Mouse (Mus musculus) lung, embryonic 15.5 days (tissue): ENCODE results near the gene Siglec1. TPM values are rescaled to one million over a fixed set of nuclear protein-coding genes. Genes with fewer than 3 reads are reported as not detected.

Experiments
- ATAC-seq: fragments of 200-750 bp; cut with Nextera tagmentation; 2 replicates; pipeline ENCODE4 v1.8.0; 2017; ENCODE audit warnings: moderate number of reproducible peaks, borderline replicate concordance; ENCODE audit not compliant: low FRiP score, low TSS enrichment; ENCODE audit errors: extremely low read depth
- H3K27ac ChIP-seq: fragments of 300-500 bp; sonication (generic); 2 replicates; pipeline ENCODE4 v1.5.1; 2015; ENCODE audit warnings: moderate library complexity, mild to moderate bottlenecking, inconsistent platforms
- H3K27me3 ChIP-seq: fragments of 300-500 bp; sonication (generic); 2 replicates; pipeline ENCODE4 v1.6.1; 2015; ENCODE audit warnings: inconsistent platforms
- H3K36me3 ChIP-seq: fragments of 300-500 bp; sonication (generic); 2 replicates; pipeline ENCODE4 v1.6.1; 2015; ENCODE audit warnings: inconsistent platforms
- H3K4me1 ChIP-seq: fragments of 300-500 bp; sonication (generic); 2 replicates; pipeline ENCODE4 v1.6.1; 2015; ENCODE audit warnings: inconsistent platforms
- H3K4me2 ChIP-seq: fragments of 300-500 bp; sonication (generic); 2 replicates; pipeline ENCODE4 v1.6.1; 2015; ENCODE audit warnings: inconsistent platforms, mild to moderate bottlenecking, moderate library complexity
- H3K4me3 ChIP-seq: fragments of 300-500 bp; sonication (generic); 2 replicates; pipeline ENCODE4 v1.5.1; 2015; ENCODE audit warnings: mild to moderate bottlenecking, inconsistent platforms
- H3K9ac ChIP-seq: fragments of 300-500 bp; sonication (generic); 2 replicates; pipeline ENCODE4 v1.6.1; 2015; ENCODE audit warnings: inconsistent platforms
- H3K9me3 ChIP-seq: fragments of 300-500 bp; sonication (generic); 2 replicates; pipeline ENCODE4 v1.6.1; 2016; ENCODE audit warnings: inconsistent platforms
- WGBS: fragments of 180-500 bp; shearing (Covaris S2); methylation state at CpG from one replicate; pipeline ENCODE4 v1.1.7; 2015; 5-methylcytosine and 5-hydroxymethylcytosine counted together
- polyA plus RNA-seq: library from polyadenylated mRNA; unstranded; fragments of >200 nt; fragmentation: Nextera tagmentation; extraction: Ambion mirVana; gene quantifications from 2 replicates; pipeline ENCODE4 v1.2.1, GENCODE M21; 2015

Siglec1 gene
- polyA plus RNA-seq = 0.44 and 0.47 TPM in 2 replicates

DNA sequence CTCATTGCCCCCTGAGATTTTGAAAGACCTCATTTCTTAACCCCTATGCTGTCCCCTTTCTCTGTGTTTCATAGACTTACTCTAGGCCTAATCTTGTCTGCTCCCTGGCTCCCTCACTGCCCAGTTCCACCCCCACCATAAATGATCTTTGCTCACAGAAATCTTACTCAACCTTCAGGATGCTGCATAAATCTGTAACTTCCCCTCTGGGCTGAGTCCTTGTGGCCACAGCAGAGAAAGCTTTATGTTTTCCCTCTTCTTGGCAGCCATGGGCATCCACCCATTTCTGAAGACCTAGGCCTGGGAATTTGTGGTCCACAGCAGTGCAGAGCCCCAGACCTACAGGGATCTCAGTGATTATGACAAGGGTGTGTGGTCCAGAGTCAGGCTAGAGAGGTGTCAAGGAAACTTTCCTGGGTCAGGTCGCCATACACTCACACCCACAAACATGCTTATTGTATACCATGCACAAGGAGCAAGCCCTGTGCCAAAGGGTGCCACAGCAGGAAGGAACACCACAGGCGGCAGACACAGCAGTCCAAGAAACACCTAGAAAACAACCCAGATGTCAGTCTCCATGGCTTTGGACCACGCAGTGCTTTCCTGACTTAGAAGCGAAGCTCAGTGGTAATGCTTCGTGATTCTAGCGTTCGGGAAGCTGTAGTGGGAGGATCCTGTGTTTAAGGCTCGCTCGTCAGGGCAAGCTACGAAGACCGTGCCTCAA, at the start of gene Siglec1:
Gene Siglec1 (minus strand): TSS at position 99 of the 724 bp plus-strand sequence.
- Histone ChIP-seq H3K4me1 (peaks cover 8% of the 10 kb centered on the region), H3K9me3 (no peaks in the 10 kb centered on the region), H3K4me3 (no peak within 1 kb of the TSS), H3K36me3 (no peaks in the 10 kb centered on the region), H3K27me3 (no peaks in the 10 kb centered on the region), H3K9ac (no peak within 1 kb of the TSS), H3K4me2 (no peak within 1 kb of the TSS), H3K27ac (no peak within 1 kb of the TSS)
- no peak for ATAC-seq
- 78% methylated on average over 11 of the region's 11 CpGs for WGBS

GRCm38 (mm10) chr2:131135521-131136139, 49.1 kb upstream of the Siglec1 start:
- H3K4me1 ChIP-seq = peaks cover 21% of the 10 kb centered on the region
- H3K4me2 ChIP-seq = no peak overlapping the region

GRCm38 (mm10) chr2:131134826-131135400, 48.3 kb upstream of the Siglec1 start:
- WGBS = 76% methylated on average over 8 of the region's 8 CpGs
- peak overlapping the region; percentile 69 for H3K27ac ChIP-seq
- peaks cover 15% of the 10 kb centered on the region for H3K4me1 ChIP-seq
- H3K36me3 ChIP-seq = 0 out of 2 replicates have a peak, but pooled peaks cover 3% of the 10 kb centered on the region
- H3K9ac ChIP-seq = no peak overlapping the region
- no peak for ATAC-seq
- no peaks in the 10 kb centered on the region for H3K27me3 ChIP-seq
- no peak overlapping the region for H3K4me3 ChIP-seq
- no peak overlapping the region for H3K4me2 ChIP-seq
- H3K9me3 ChIP-seq = no peaks in the 10 kb centered on the region

More at GRCm38 (mm10) chr2:131135521-131136139, 49.1 kb upstream of the Siglec1 start:
- 43% methylated on average over 11 of the region's 11 CpGs for WGBS
- H3K9me3 ChIP-seq = no peaks in the 10 kb centered on the region
- no peak overlapping the region for H3K27ac ChIP-seq
- 0 out of 2 replicates have a peak, but pooled peaks cover 3% of the 10 kb centered on the region for H3K36me3 ChIP-seq
- H3K9ac ChIP-seq = no peak overlapping the region
- H3K27me3 ChIP-seq = no peaks in the 10 kb centered on the region
- peak; percentile 24; the same call in 1 of the 2 replicates for ATAC-seq
- no peak overlapping the region for H3K4me3 ChIP-seq

- peak; percentile 52 for ATAC-seq
- 61% methylated on average over 1 of the region's 1 CpGs for WGBS
- 0 out of 2 replicates have a peak, but pooled peaks cover 17% of the 10 kb centered on the region for H3K4me1 ChIP-seq
Measured at GRCm38 (mm10) chr2:131134381-131134780, 47.8 kb upstream of the Siglec1 start.

DNA sequence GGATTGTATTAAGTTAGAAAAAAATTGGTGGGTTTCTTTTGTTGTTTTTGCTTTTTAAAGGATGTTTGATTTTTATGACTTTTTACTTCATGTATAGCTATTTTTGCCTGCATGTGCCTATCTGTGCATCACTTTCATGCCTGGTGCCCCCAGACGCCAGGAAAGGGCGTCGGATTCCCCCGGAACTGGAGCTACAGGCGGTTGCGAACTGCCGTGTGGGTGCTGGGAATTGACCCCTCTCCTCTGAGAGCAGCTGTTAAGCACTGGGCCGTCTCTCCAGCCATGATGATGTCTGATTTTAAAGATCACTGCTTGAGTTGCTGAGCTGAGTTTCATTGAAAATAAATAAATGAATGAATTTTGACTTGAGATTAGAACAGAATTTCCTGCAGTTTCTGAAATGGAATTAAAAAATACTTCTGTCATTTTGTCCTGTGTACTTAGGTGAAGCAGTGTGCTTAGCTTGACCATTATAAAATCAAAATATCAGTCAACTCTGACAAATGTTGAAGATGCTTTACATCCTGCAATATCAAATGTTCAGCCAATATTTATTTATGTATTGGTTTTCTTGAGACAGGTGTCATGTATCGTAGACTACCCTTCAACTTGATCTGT, 46.5 kb upstream of the Siglec1 start, which contains the start of gene Gm11037:
Gene Gm11037 (plus strand): TSS at position 568 of the 618 bp plus-strand sequence.
- no peak for ATAC-seq
- H3K9me3 ChIP-seq = no peaks in the 10 kb centered on the region
- WGBS = 79% methylated on average over 9 of the region's 9 CpGs
- H3K27ac ChIP-seq = peak within 1 kb of the TSS; percentile 69
- no peak within 1 kb of the TSS for H3K4me2 ChIP-seq
- peaks cover 21% of the 10 kb centered on the region for H3K4me1 ChIP-seq
- H3K4me3 ChIP-seq = no peak within 1 kb of the TSS
- no peaks in the 10 kb centered on the region for H3K36me3 ChIP-seq
- no peak within 1 kb of the TSS for H3K9ac ChIP-seq
- H3K27me3 ChIP-seq = no peaks in the 10 kb centered on the region

More at GRCm38 (mm10) chr2:131134381-131134780, 47.8 kb upstream of the Siglec1 start:
- Histone ChIP-seq H3K9ac (no peak overlapping the region), H3K4me3 (no peak overlapping the region), H3K4me2 (no peak overlapping the region), H3K9me3 (no peaks in the 10 kb centered on the region), H3K27ac (peak overlapping the region; percentile 69), H3K27me3 (no peaks in the 10 kb centered on the region), H3K36me3 (0 out of 2 replicates have a peak, but pooled peaks cover under 1% of the 10 kb centered on the region)

DNA sequence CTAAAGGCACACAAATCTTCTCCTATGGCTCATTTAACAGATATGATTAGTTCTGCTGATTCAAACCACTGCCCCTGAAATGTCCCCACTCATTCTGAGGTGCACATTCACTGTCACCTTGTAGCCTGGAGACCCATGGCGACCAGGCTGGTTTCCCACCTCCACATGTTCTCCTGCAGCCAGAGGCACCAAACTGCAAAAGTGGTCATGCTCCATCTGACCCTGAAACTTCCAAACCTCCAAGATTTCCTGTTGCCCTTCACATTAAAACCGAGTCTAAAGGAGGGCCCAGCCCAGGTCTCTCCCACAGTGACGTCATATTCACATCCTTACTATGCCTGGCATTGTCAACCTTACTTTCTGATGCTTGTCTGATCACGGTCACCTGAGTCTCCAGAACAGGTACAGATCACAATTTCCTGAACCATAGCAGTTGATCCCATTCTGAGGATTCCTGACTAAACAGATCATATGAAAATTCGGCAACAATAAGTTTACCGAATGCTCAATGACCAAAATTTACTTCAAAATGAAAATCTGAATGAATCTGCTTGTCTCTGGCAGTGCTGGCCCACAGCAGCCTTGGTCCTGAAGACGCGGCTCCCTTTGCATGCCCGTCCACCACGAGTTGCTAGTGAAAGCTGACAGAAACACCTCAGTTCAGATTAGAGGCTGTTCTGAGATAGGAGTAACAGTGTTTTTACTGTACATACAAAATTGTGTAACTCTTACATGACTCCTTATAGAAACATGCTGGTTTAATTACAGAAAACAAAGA, 45.7 kb upstream of the Siglec1 start:
- Histone ChIP-seq H3K9ac (no peak overlapping the region), H3K9me3 (no peaks in the 10 kb centered on the region), H3K27ac (no peak overlapping the region), H3K27me3 (no peaks in the 10 kb centered on the region), H3K36me3 (no peaks in the 10 kb centered on the region), H3K4me3 (no peak overlapping the region), H3K4me1 (peaks cover 28% of the 10 kb centered on the region), H3K4me2 (no peak overlapping the region)
- 73% methylated on average over 10 of the region's 10 CpGs for WGBS
- ATAC-seq = no peak

- Histone ChIP-seq H3K36me3 (no peaks in the 10 kb centered on the region), H3K27ac (no peak overlapping the region), H3K4me2 (no peak overlapping the region), H3K4me1 (peaks cover 39% of the 10 kb centered on the region), H3K4me3 (no peak overlapping the region), H3K9me3 (no peaks in the 10 kb centered on the region), H3K9ac (no peak overlapping the region), H3K27me3 (no peaks in the 10 kb centered on the region)
- no peak for ATAC-seq
- WGBS = 88% methylated on average over 2 of the region's 2 CpGs
Measured at GRCm38 (mm10) chr2:131130849-131131248, 44.3 kb upstream of the Siglec1 start.

- H3K27ac ChIP-seq = no peak overlapping the region
- 68% methylated on average over 5 of the region's 5 CpGs for WGBS
- H3K9me3 ChIP-seq = no peaks in the 10 kb centered on the region
- no peak overlapping the region for H3K4me3 ChIP-seq
- H3K36me3 ChIP-seq = no peaks in the 10 kb centered on the region
- H3K4me1 ChIP-seq = peaks cover 36% of the 10 kb centered on the region
- H3K27me3 ChIP-seq = no peaks in the 10 kb centered on the region
- no peak for ATAC-seq
- no peak overlapping the region for H3K9ac ChIP-seq
- peak overlapping the region; percentile 75; the same call in 1 of the 2 replicates for H3K4me2 ChIP-seq
Measured at GRCm38 (mm10) chr2:131129836-131130235, 43.3 kb upstream of the Siglec1 start.

- H3K4me1 ChIP-seq = peaks cover 31% of the 10 kb centered on the region
- 72% methylated on average over 3 of the region's 3 CpGs for WGBS
- ATAC-seq = no peak
- H3K9ac ChIP-seq = no peak overlapping the region
- no peak overlapping the region for H3K27ac ChIP-seq
- peak overlapping the region; percentile 75 for H3K4me2 ChIP-seq
- peak overlapping the region; percentile 68 for H3K4me3 ChIP-seq
- no peaks in the 10 kb centered on the region for H3K27me3 ChIP-seq
- H3K36me3 ChIP-seq = no peaks in the 10 kb centered on the region
- no peaks in the 10 kb centered on the region for H3K9me3 ChIP-seq
Measured at GRCm38 (mm10) chr2:131128636-131129157, 42.1 kb upstream of the Siglec1 start.

DNA sequence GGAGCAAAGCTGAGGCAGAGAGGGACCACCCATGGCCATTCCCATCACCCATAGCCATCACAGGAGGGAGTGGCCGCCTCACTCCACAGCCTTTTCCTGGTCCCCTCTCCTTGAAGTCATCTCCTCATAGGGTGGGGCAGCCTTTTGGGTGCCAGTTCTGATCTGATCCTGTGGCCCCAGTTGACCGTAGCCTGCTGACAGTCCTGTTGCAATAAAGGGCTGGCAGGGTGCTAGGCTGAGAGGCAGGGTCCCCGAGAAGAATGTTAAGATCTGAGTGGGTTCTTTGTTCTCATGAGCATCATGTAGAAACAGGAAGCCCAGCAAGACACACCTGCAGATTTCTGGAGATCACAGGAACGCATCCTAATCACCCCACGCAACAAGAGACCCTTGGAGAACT, 41.6 kb upstream of the Siglec1 start:
- no peaks in the 10 kb centered on the region for H3K27me3 ChIP-seq
- H3K27ac ChIP-seq = no peak overlapping the region
- peak overlapping the region; percentile 68 for H3K4me3 ChIP-seq
- 62% methylated on average over 5 of the region's 5 CpGs for WGBS
- ATAC-seq = no peak
- no peaks in the 10 kb centered on the region for H3K9me3 ChIP-seq
- no peaks in the 10 kb centered on the region for H3K36me3 ChIP-seq
- peak overlapping the region; percentile 69; the same call in 1 of the 2 replicates for H3K9ac ChIP-seq
- H3K4me1 ChIP-seq = peaks cover 27% of the 10 kb centered on the region
- H3K4me2 ChIP-seq = peak overlapping the region; percentile 75
